Mouse (Mus musculus) thymus, adult 2 months (tissue): Measurements from ENCODE around the gene Med17. TPM values are rescaled to one million over a fixed set of nuclear protein-coding genes. Genes with fewer than 3 reads are reported as not detected.

Source experiments
- DNase-seq: peaks from one replicate; pipeline ENCODE4 v3.0.0; 2021
- H3K27ac ChIP-seq: fragments of 200-500 bp; 2 replicates; pipeline ENCODE4 v1.5.1; 2012; ENCODE audit warnings: low read length, control low read depth; ENCODE audit not compliant: control insufficient read depth, insufficient read depth
- H3K27me3 ChIP-seq: fragments of 200-500 bp; 2 replicates; pipeline ENCODE4 v1.6.1; 2012; ENCODE audit warnings: mild to moderate bottlenecking, low read length, moderate library complexity, mixed read lengths; ENCODE audit not compliant: control insufficient read depth, insufficient read depth
- H3K36me3 ChIP-seq: fragments of 200-500 bp; 2 replicates; pipeline ENCODE4 v1.6.1; 2012; ENCODE audit warnings: mild to moderate bottlenecking, low read length, moderate library complexity; ENCODE audit not compliant: control insufficient read depth, insufficient read depth
- H3K4me1 ChIP-seq: fragments of 200-500 bp; replicated peaks from 2 replicates; pipeline ENCODE4 v1.6.1; 2012; ENCODE audit warnings: low read length; ENCODE audit not compliant: control insufficient read depth, insufficient read depth
- H3K4me3 ChIP-seq: fragments of 200-500 bp; 2 replicates; pipeline ENCODE4 v1.5.1; 2012; ENCODE audit warnings: mild to moderate bottlenecking, low read length, control low read depth, moderate library complexity; ENCODE audit not compliant: control insufficient read depth, insufficient read depth
- CTCF ChIP-seq: fragments of 200-500 bp; IDR thresholded peaks from 2 replicates; pipeline ENCODE4 v1.5.1; 2012; ENCODE audit warnings: mild to moderate bottlenecking, control low read depth, low read length, moderate library complexity, borderline replicate concordance; ENCODE audit not compliant: control insufficient read depth, poor library complexity, insufficient read depth; ENCODE audit errors: extremely low read depth
- POLR2A ChIP-seq: fragments of 200-500 bp; IDR thresholded peaks from 2 replicates; pipeline ENCODE4 v1.6.1; 2012; ENCODE audit warnings: mild to moderate bottlenecking, low read length, control low read depth, moderate library complexity; ENCODE audit not compliant: control insufficient read depth, poor library complexity, insufficient read depth; ENCODE audit errors: extremely low read depth
- WGBS: fragments of 180-500 bp; shearing (Covaris S2); methylation state at CpG from one replicate; pipeline ENCODE4 v1.1.7; 2018; 5-methylcytosine and 5-hydroxymethylcytosine counted together
- polyA plus RNA-seq: library from polyadenylated mRNA; depleted of rRNA; stranded (reverse); fragments of >200 nt; gene quantifications from 2 replicates; pipeline ENCODE4 v1.2.3, GENCODE M21; 2012

Med17 gene
- polyA plus RNA-seq, 1 experiment = 50.7 TPM

GRCm38 (mm10) chr9:15250376-15250775, 29.4 kb downstream of the Med17 start:
- H3K4me1 ChIP-seq = no peaks in the 10 kb centered on the region
- TF ChIP-seq CTCF (no peak), POLR2A (no peak)
- no peak for DNase-seq
- no peaks in the 10 kb centered on the region for H3K27me3 ChIP-seq
- WGBS = 64% methylated on average over 7 of the region's 7 CpGs
- H3K36me3 ChIP-seq = no peaks in the 10 kb centered on the region
- no peak overlapping the region for H3K27ac ChIP-seq
- H3K4me3 ChIP-seq = no peak overlapping the region

DNA sequence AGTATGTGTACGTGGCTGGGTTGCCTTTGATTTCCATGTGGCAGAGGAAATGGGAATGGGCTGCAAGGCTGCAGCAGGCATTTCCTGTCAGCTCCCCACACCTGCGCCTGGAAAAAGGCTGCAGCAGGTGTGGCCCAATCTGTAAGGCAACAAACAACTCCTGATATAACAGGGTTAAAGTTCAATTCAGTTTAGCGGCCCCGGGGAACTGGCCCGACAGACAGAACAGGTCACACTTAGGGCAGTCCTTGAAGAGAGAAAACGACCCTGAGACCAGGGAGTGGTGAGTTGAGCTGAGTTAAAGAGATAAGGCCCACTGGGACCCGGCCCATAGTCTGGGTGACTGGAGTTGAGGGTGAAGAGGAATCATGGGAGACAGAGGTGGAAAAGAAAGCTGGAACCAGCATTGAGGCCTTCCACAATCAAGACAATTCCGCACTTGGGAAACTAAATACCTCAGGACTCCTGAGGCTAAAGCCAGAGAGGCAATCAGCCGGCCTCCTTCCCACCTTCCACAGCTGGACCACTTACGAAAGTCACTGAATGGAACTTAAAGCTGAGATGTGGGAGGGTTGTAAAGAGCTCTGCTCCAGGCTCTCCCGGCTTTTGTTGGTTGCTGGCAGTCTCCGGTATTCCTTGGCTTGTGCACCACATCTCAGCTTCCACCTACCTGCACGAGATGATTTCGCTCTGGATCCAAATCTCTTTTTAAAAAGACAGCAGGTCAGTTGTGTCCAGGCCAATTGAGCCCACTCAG, 34.2 kb downstream of the Med17 start:
- WGBS = 86% methylated on average over 14 of the region's 14 CpGs
- TF ChIP-seq POLR2A = no peak

DNA sequence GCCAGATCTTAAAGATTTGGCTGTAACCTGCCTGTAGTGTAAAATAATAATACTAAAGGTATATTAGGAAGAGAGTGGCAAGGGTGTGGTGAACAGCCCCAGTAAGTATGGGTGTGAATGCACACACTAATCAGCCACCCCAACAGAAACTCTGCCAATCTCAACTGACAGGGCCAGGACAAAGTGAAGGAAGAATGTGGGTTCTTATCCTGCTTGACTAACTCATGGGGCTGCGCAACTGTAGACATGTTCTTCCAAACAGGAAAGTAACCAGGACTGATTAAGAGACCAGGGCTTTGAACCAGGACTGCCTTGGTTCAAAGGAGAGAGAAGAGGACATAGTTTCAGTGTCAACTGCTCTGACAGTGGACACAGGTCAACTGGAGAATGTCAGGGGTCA, 37.6 kb downstream of the Med17 start:
- DNase-seq = no peak
- 96% methylated on average over 1 of the region's 1 CpGs for WGBS
- H3K36me3 ChIP-seq = no peaks in the 10 kb centered on the region
- H3K27ac ChIP-seq = no peak overlapping the region
- H3K4me1 ChIP-seq = no peaks in the 10 kb centered on the region
- H3K4me3 ChIP-seq = no peak overlapping the region
- no peak for TF ChIP-seq POLR2A
- TF ChIP-seq CTCF = no peak
- H3K27me3 ChIP-seq = no peaks in the 10 kb centered on the region; the same call in 1 of the 2 replicates

More for the DNA sequence above, 34.2 kb downstream of the Med17 start:
- Histone ChIP-seq H3K36me3 (no peaks in the 10 kb centered on the region), H3K4me3 (no peak overlapping the region), H3K4me1 (no peaks in the 10 kb centered on the region), H3K27me3 (no peaks in the 10 kb centered on the region), H3K27ac (no peak overlapping the region)
- no peak for DNase-seq

DNA sequence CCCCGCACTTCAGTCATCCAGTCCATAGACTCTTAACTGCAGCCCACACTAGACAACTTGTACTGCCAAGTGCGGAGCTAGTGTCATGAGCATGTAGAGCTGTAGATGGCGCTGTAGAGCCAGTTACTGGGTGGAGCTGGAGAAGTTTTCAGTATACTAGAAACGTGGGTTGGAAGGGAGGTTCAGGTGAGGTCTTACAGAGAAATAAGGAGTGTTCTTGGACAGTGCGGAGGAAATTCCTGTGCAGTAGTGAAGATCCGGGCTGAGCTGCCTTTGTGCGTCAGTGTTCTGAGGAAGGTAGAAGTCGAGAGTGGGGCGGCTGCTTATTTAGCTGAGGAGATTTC, 38.2 kb downstream of the Med17 start:
- Histone ChIP-seq H3K27ac (no peak overlapping the region), H3K4me1 (no peaks in the 10 kb centered on the region), H3K36me3 (no peaks in the 10 kb centered on the region), H3K27me3 (no peaks in the 10 kb centered on the region; the same call in 1 of the 2 replicates), H3K4me3 (no peak overlapping the region)
- 46% methylated on average over 9 of the region's 9 CpGs for WGBS
- no peak for TF ChIP-seq POLR2A
- TF ChIP-seq CTCF = no peak
- peak; percentile 36 for DNase-seq

DNA sequence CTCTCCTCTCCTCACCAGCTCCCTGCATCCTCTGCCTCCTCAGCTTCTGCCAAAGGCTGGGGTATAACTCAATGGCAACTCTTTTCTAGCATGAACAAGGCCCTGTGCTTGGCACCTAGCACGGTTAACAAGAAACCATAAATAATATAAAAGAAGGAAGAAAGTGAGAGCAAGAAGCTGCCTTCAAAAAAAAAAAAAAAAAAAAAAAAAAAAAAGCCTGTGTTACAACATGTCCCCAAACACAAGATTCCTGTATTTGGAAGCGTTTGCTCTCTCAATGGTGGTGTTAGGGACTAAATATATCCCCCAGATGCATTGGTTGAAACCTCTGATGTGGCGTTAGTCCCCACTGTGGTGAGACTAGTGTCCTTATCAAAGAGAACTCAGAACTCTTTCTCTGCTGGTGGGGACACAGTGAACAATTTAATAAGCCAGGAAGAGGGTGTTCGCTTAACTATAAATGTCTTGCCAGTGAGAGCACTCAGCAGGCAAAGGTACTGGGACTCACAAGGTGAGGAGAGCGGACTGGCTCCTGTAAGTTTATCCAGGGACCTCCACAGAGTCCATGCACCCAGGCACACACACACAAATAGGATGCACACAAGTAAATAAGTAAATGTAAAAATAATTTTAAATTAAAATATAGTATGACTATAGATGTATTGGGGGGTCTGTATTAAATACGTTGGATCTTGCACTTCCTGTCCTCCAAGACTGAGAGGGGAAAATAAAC, 38.7 kb downstream of the Med17 start:
- no peaks in the 10 kb centered on the region for H3K36me3 ChIP-seq
- TF ChIP-seq POLR2A (no peak), CTCF (no peak)
- no peak overlapping the region for H3K27ac ChIP-seq
- 44% methylated on average over 6 of the region's 6 CpGs for WGBS
- H3K27me3 ChIP-seq = no peaks in the 10 kb centered on the region; the same call in 1 of the 2 replicates
- H3K4me3 ChIP-seq = no peak overlapping the region
- no peaks in the 10 kb centered on the region for H3K4me1 ChIP-seq
- no peak for DNase-seq

- WGBS = 97% methylated on average over 6 of the region's 6 CpGs
- Histone ChIP-seq H3K27ac (no peak overlapping the region), H3K4me3 (no peak overlapping the region), H3K4me1 (no peaks in the 10 kb centered on the region), H3K27me3 (no peaks in the 10 kb centered on the region; the same call in 1 of the 2 replicates), H3K36me3 (no peaks in the 10 kb centered on the region)
- TF ChIP-seq CTCF (no peak), POLR2A (no peak)
- no peak for DNase-seq
These were observed 39.7 kb downstream of the Med17 start for GRCm38 (mm10) chr9:15240006-15240405.
